Mouse (Mus musculus): ENCODE results near the gene Gpr19.
A peak's percentile ranks its signal among the peaks of the same experiment; 100 is the strongest.

The Gpr19 gene

GRCm38 (mm10) chr6:134847550-134847949 lies 50.8 kb downstream of the Gpr19 start:
- no peak for DNase-seq

GRCm38 (mm10) chr6:134846308-134846707 lies 52.1 kb downstream of the Gpr19 start:
- DNase-seq, result no peak

GRCm38 (mm10) chr6:134845726-134846125 lies 52.7 kb downstream of the Gpr19 start:
- no peak for DNase-seq

- DNase-seq, result no peak
Measured at GRCm38 (mm10) chr6:134840346-134840745, 58.0 kb downstream of the Gpr19 start.

GRCm38 (mm10) chr6:134838111-134838510 lies 60.3 kb downstream of the Gpr19 start:
- no peak for DNase-seq

GRCm38 (mm10) chr6:134834585-134835251 lies 63.7 kb downstream of the Gpr19 start:
- no peak for DNase-seq

GRCm38 (mm10) chr6:134830776-134831175 lies 67.6 kb downstream of the Gpr19 start:
- DNase-seq, result no peak

- DNase-seq, result peak; percentile 99 to 100
Measured at GRCm38 (mm10) chr6:134829786-134830700, 68.3 kb downstream of the Gpr19 start, which contains the start of gene Crebl2. Gene Crebl2, plus strand, starts transcription at chr6:134830154.

GRCm38 (mm10) chr6:134822844-134823243 lies 75.5 kb downstream of the Gpr19 start:
- DNase-seq, result no peak

GRCm38 (mm10) chr6:134820411-134820810 lies 78.0 kb downstream of the Gpr19 start:
- no peak for DNase-seq

GRCm38 (mm10) chr6:134819741-134820140 lies 78.6 kb downstream of the Gpr19 start:
- DNase-seq, result no peak
